Mouse (Mus musculus) liver, postnatal 0 days (tissue): ENCODE data around the gene Gm20388.

Experiments
- CTCF ChIP-seq: sonication (generic); IDR thresholded peaks from 2 replicates; pipeline ENCODE4 v1.5.1; 2016; ENCODE audit warnings: antibody characterized with exemption, low read depth
- EP300 ChIP-seq: IDR thresholded peaks from 2 replicates; pipeline ENCODE4 v1.6.1; 2016; ENCODE audit warnings: antibody characterized with exemption, low read depth, mild to moderate bottlenecking

GRCm38 (mm10) chr8:120212596-120212995 is 302.0 kb downstream of the Gm20388 start:
- TF ChIP-seq CTCF (no peak), EP300 (no peak)
